Mouse (Mus musculus) CH12.LX (cell line): ENCODE measurements at regions not wholly inside any gene's neighbourhood (a gene's known extent, or its start where the extent isn't known, plus 50 kb on each side); places are given as distances from the start of the nearest gene placed in this dataset.

Source experiments
- DNase-seq: peaks from one replicate; pipeline ENCODE4 v3.0.0-alpha.2; 2013; ENCODE audit errors: extremely low read depth
- H3K27ac ChIP-seq: 2 replicates; pipeline ENCODE4 v1.5.1; 2012; ENCODE audit warnings: low read depth, mild to moderate bottlenecking, control low read depth, moderate library complexity; ENCODE audit not compliant: insufficient read depth
- H3K27me3 ChIP-seq: replicated peaks from 2 replicates; pipeline ENCODE3; 2012; ENCODE audit warnings: inconsistent platforms
- H3K36me3 ChIP-seq, 2 experiments: replicated peaks in 1 of 2; 2 replicates each; pipeline versions ENCODE3 to v1.6.1; 2012; ENCODE audit warnings: inconsistent platforms in 1 of 2, low read length in 1 of 2, mild to moderate bottlenecking in 1 of 2, mixed read lengths in 1 of 2, moderate library complexity in 1 of 2; ENCODE audit not compliant: control insufficient read depth in 1 of 2, insufficient read depth in 1 of 2
- H3K4me1 ChIP-seq, 2 experiments: 2 replicates each; pipeline ENCODE4 v1.6.1; 2012; ENCODE audit warnings: inconsistent platforms in 1 of 2, moderate library complexity in 1 of 2; ENCODE audit not compliant: insufficient read depth in 2 of 2, control insufficient read depth in 1 of 2
- H3K4me2 ChIP-seq: 2 replicates; pipeline ENCODE4 v1.6.1; 2012; ENCODE audit warnings: low read depth, mild to moderate bottlenecking, control low read depth; ENCODE audit not compliant: poor library complexity, insufficient read depth, severe bottlenecking
- H3K4me3 ChIP-seq, 3 experiments: fragments of 150-350 bp in 1 of 3; sonication (generic) in 1 of 3; replicated peaks in 1 of 3; 2 replicates each; pipeline versions ENCODE3 to v1.5.1; 2011 to 2012; ENCODE audit warnings: low read depth in 2 of 3, low read length in 2 of 3, mild to moderate bottlenecking in 2 of 3, moderate library complexity in 2 of 3, control low read depth in 1 of 3, improper control_type of control experiment in 1 of 3, inconsistent platforms in 1 of 3, mixed read lengths in 1 of 3; ENCODE audit not compliant: poor library complexity in 1 of 3
- H3K79me2 ChIP-seq: replicated peaks from 2 replicates; pipeline ENCODE4 v1.6.1; 2012; ENCODE audit warnings: mild to moderate bottlenecking, moderate library complexity; ENCODE audit not compliant: control insufficient read depth, poor library complexity, insufficient read depth, severe bottlenecking; ENCODE audit errors: extremely low read depth
- H3K9ac ChIP-seq: 2 replicates; pipeline ENCODE4 v1.6.1; 2012; ENCODE audit warnings: low read depth, mild to moderate bottlenecking, control low read depth, moderate library complexity; ENCODE audit not compliant: insufficient read depth
- H3K9me3 ChIP-seq: replicated peaks from 2 replicates; pipeline ENCODE3; 2012; ENCODE audit warnings: low read length, inconsistent platforms, mixed read lengths
- BHLHE40 ChIP-seq: IDR thresholded peaks from 2 replicates; pipeline ENCODE4 v1.6.1; 2011; ENCODE audit warnings: mild to moderate bottlenecking, low read depth, low read length, improper control_type of control experiment
- CTCF ChIP-seq, 2 experiments: IDR thresholded peaks in 1 of 2; conservative IDR thresholded peaks in 1 of 2; 2 replicates each; pipeline ENCODE4 v1.5.1; 2011 to 2012; ENCODE audit warnings: low read depth in 2 of 2, low read length in 2 of 2, improper control_type of control experiment in 1 of 2, inconsistent platforms in 1 of 2, mild to moderate bottlenecking in 1 of 2, moderate library complexity in 1 of 2
- ELF1 ChIP-seq: IDR thresholded peaks from 2 replicates; pipeline ENCODE4 v1.6.1; 2014; ENCODE audit warnings: low read depth, mild to moderate bottlenecking, inconsistent platforms, low read length, improper control_type of control experiment
- ETS1 ChIP-seq: conservative IDR thresholded peaks from 2 replicates; pipeline ENCODE4 v1.6.1; 2012; ENCODE audit warnings: low read depth, mild to moderate bottlenecking, inconsistent platforms, low read length, improper control_type of control experiment, moderate library complexity
- GABPA ChIP-seq: IDR thresholded peaks from 2 replicates; pipeline ENCODE4 v1.6.1; 2012; ENCODE audit warnings: low read depth, low read length, improper control_type of control experiment, inconsistent platforms; ENCODE audit not compliant: insufficient replicate concordance
- HCFC1 ChIP-seq: IDR thresholded peaks from 2 replicates; pipeline ENCODE4 v1.6.1; 2012; ENCODE audit warnings: low read depth, mild to moderate bottlenecking, inconsistent platforms, low read length, improper control_type of control experiment
- IRF4 ChIP-seq: IDR thresholded peaks from 2 replicates; pipeline ENCODE4 v1.6.1; 2014; ENCODE audit warnings: low read depth, mild to moderate bottlenecking, inconsistent platforms, low read length, improper control_type of control experiment
- JUN ChIP-seq: IDR thresholded peaks from 2 replicates; pipeline ENCODE4 v1.6.1; 2011; ENCODE audit warnings: low read depth, mild to moderate bottlenecking, low read length, improper control_type of control experiment, moderate library complexity; ENCODE audit not compliant: insufficient read depth
- MAZ ChIP-seq: IDR thresholded peaks from 2 replicates; pipeline ENCODE4 v1.6.1; 2012; ENCODE audit warnings: low read depth, mild to moderate bottlenecking, inconsistent platforms, low read length, improper control_type of control experiment, moderate library complexity
- NELFE ChIP-seq: IDR thresholded peaks from 2 replicates; pipeline ENCODE4 v1.6.1; 2011; ENCODE audit warnings: low read depth, low read length, improper control_type of control experiment
- NRF1 ChIP-seq: IDR thresholded peaks from 2 replicates; pipeline ENCODE4 v1.6.1; 2014; ENCODE audit warnings: low read depth, mild to moderate bottlenecking, inconsistent platforms, low read length, improper control_type of control experiment, moderate library complexity
- POLR2A ChIP-seq: IDR thresholded peaks from 2 replicates; pipeline ENCODE4 v1.6.1; 2011; ENCODE audit warnings: low read depth, mild to moderate bottlenecking, improper control_type of control experiment, low read length
- POLR2AphosphoS2 ChIP-seq: IDR thresholded peaks from 2 replicates; pipeline ENCODE4 v1.6.1; 2011; ENCODE audit warnings: low read depth, low read length, improper control_type of control experiment
- RAD21 ChIP-seq: IDR thresholded peaks from 2 replicates; pipeline ENCODE4 v1.6.1; 2011; ENCODE audit warnings: low read depth, mild to moderate bottlenecking, low read length, improper control_type of control experiment, moderate library complexity
- RCOR1 ChIP-seq: conservative IDR thresholded peaks from 2 replicates; pipeline ENCODE4 v1.6.1; 2012; ENCODE audit warnings: low read depth, mild to moderate bottlenecking, inconsistent platforms, low read length, improper control_type of control experiment
- TCF12 ChIP-seq: IDR thresholded peaks from 2 replicates; pipeline ENCODE4 v1.6.1; 2014; ENCODE audit warnings: low read depth, mild to moderate bottlenecking, inconsistent platforms, low read length, improper control_type of control experiment
- UBTF ChIP-seq: IDR thresholded peaks from 2 replicates; pipeline ENCODE4 v1.6.1; 2012; ENCODE audit warnings: low read depth, mild to moderate bottlenecking, inconsistent platforms, low read length, improper control_type of control experiment, moderate library complexity
- USF1 ChIP-seq: IDR thresholded peaks from 2 replicates; pipeline ENCODE4 v1.6.1; 2014; ENCODE audit warnings: low read depth, mild to moderate bottlenecking, inconsistent platforms, low read length, improper control_type of control experiment
- USF2 ChIP-seq: conservative IDR thresholded peaks from 2 replicates; pipeline ENCODE4 v1.6.1; 2011; ENCODE audit warnings: low read depth, low read length, improper control_type of control experiment
- ZKSCAN1 ChIP-seq: IDR thresholded peaks from 2 replicates; pipeline ENCODE4 v1.6.1; 2012; ENCODE audit warnings: low read depth, inconsistent platforms, low read length, improper control_type of control experiment, borderline replicate concordance
- dilution Hi-C: fragments of 300-500 bp; cut with MboI; formaldehyde crosslinking; loops from 2 replicates; pipeline ENCODE4 v1.14.3; 2020; ENCODE audit warnings: low sequenced_read_pairs; ENCODE audit not compliant: extremely low pct_unique_long_range_greater_than_20kb, extremely low pct_ligation_motif_present
- in situ Hi-C: fragments of 300-500 bp; cut with MboI; formaldehyde crosslinking; loops from 3 replicates; pipeline ENCODE4 v1.14.3; 2019; ENCODE audit warnings: low sequenced_read_pairs, low pct_ligation_motif_present, low pct_unique_long_range_greater_than_20kb, mixed read lengths

GRCm38 (mm10) chr10:97241476-97241875, 237.9 kb upstream of the Dcn start:
- DNase-seq: no peak
- dilution Hi-C loops: no loop called here
- Histone ChIP-seq H3K9me3 (no peaks in the 10 kb centered on the region), H3K4me3 (no peak overlapping the region), H3K4me1 (no peaks in the 10 kb centered on the region; a peak in 1 of 4 replicates), H3K9ac (no peak overlapping the region), H3K79me2 (no peaks in the 10 kb centered on the region)
- no peak for TF ChIP-seq TCF12
- TF ChIP-seq ELF1: no peak
- TF ChIP-seq ZKSCAN1: no peak
- TF ChIP-seq ETS1: no peak
- no peak for TF ChIP-seq POLR2A
- no peak for TF ChIP-seq RAD21
- no peak for TF ChIP-seq BHLHE40
- TF ChIP-seq RCOR1: no peak
- TF ChIP-seq IRF4: no peak
- no peak for TF ChIP-seq USF1
- no peak for TF ChIP-seq UBTF
- TF ChIP-seq MAZ: no peak
- no peak for TF ChIP-seq CTCF (conservative IDR thresholded peaks at IDR 0.05 in 1 of 2, IDR thresholded peaks at IDR 0.05 in 1 of 2; ENCODE audit: low read depth in 2 of 2, low read length in 2 of 2)
- TF ChIP-seq USF2: no peak
- no peak for TF ChIP-seq HCFC1
- no peak for TF ChIP-seq NELFE
- TF ChIP-seq POLR2AphosphoS2: no peak
- TF ChIP-seq NRF1: no peak
- TF ChIP-seq, all 38 proteins: peak for 0
- in situ Hi-C loops: no loop called here
- H3K36me3 ChIP-seq: no peaks in the 10 kb centered on the region
- no peak overlapping the region for H3K27ac ChIP-seq
- no peaks in the 10 kb centered on the region for H3K27me3 ChIP-seq
- no peak overlapping the region for H3K4me2 ChIP-seq

DNA sequence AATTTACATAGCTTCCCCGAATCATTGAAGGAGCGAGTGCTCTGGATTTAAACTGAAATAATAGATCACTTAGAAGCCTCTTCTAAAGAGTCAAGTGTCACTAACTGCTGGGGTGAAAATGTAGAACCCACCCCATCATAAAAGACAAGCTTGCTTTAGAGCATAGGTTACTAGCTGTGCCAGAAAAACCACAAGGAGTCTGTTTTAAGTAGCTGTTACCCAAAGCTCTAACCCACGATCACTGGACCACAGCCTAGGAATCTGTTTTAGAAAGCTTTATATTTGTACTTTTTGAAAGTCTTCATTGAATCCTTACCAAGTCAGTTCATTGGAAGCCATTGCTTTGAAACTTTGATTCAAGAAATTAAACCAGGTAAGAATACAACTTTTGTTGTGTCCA, 233.7 kb upstream of the Dcn start:
- no peaks in the 10 kb centered on the region for H3K36me3 ChIP-seq
- no peak for DNase-seq
- no peaks in the 10 kb centered on the region for H3K9me3 ChIP-seq
- H3K4me2 ChIP-seq: no peak overlapping the region
- H3K4me1 ChIP-seq: no peaks in the 10 kb centered on the region; a peak in 1 of 4 replicates
- TF ChIP-seq POLR2A (no peak), JUN (no peak), GABPA (no peak), UBTF (no peak), ZKSCAN1 (no peak), HCFC1 (no peak), IRF4 (no peak)
- dilution Hi-C loops (no loop called here), in situ Hi-C loops (no loop called here)
- H3K27me3 ChIP-seq: no peaks in the 10 kb centered on the region
- no peak overlapping the region for H3K27ac ChIP-seq
- no peak overlapping the region for H3K9ac ChIP-seq
- H3K79me2 ChIP-seq: no peaks in the 10 kb centered on the region
- H3K4me3 ChIP-seq: no peak overlapping the region
